Mouse (Mus musculus): ENCODE data around the gene Rhbdd3. TPM values are rescaled to one million over a fixed set of nuclear protein-coding genes. Genes with fewer than 3 reads are reported as not detected.
A peak's percentile ranks its signal among the peaks of the same experiment; 100 is the strongest.

Rhbdd3 gene
- polyA plus RNA-seq, 1 experiment from 2014 or later, result 31.6 TPM

- Histone ChIP-seq H3K4me2 (replicated peaks) (no peak overlapping the region), H3K9me3 (no peaks in the 10 kb centered on the region), H3K4me1 (peaks cover 71% of the 10 kb centered on the region), H3K4me3 (no peak overlapping the region), H3K27me3 (peaks cover 80% of the 10 kb centered on the region), H3K27ac (replicated peaks) (no peak overlapping the region), H3K36me3 (no peaks in the 10 kb centered on the region), H3K9ac (replicated peaks) (no peak overlapping the region)
- ATAC-seq (replicated peaks), result no peak
- WGBS, result 8% methylated on average over 27 of the region's 27 CpGs
Measured at GRCm38 (mm10) chr11:5059704-5060156, 39.0 kb upstream of the Rhbdd3 start.

GRCm38 (mm10) chr11:5060756-5061412 is 37.8 kb upstream of the Rhbdd3 start:
- peaks cover 76% of the 10 kb centered on the region for H3K27me3 ChIP-seq
- H3K4me1 ChIP-seq, result peaks cover 71% of the 10 kb centered on the region
- no peak overlapping the region for H3K27ac ChIP-seq (replicated peaks)
- H3K9ac ChIP-seq (replicated peaks), result no peak overlapping the region
- peak overlapping the region; percentile 71 for H3K4me2 ChIP-seq (replicated peaks)
- no peaks in the 10 kb centered on the region for H3K36me3 ChIP-seq
- no peak for ATAC-seq (replicated peaks)
- no peaks in the 10 kb centered on the region for H3K9me3 ChIP-seq
- WGBS, result 52% methylated on average over 28 of the region's 28 CpGs
- peak overlapping the region; percentile 36; the same call in 1 of the 2 replicates for H3K4me3 ChIP-seq

GRCm38 (mm10) chr11:5061413-5062139 is 37.1 kb upstream of the Rhbdd3 start:
- no peaks in the 10 kb centered on the region for H3K36me3 ChIP-seq
- peaks cover 65% of the 10 kb centered on the region for H3K4me1 ChIP-seq
- H3K9me3 ChIP-seq, result no peaks in the 10 kb centered on the region
- peaks cover 70% of the 10 kb centered on the region for H3K27me3 ChIP-seq
- peak overlapping the region; percentile 2; the same call in 1 of the 2 replicates for H3K9ac ChIP-seq (replicated peaks)
- WGBS, result 2% methylated on average over 61 of the region's 62 CpGs
- peak overlapping the region; percentile 71 for H3K4me2 ChIP-seq (replicated peaks)
- 0 out of 2 replicates have a peak, but pooled peaks have one; percentile 14 for ATAC-seq (replicated peaks)
- peak overlapping the region; percentile 36 for H3K4me3 ChIP-seq
- H3K27ac ChIP-seq (replicated peaks), result no peak overlapping the region

GRCm38 (mm10) chr11:5062326-5062725 is 36.4 kb upstream of the Rhbdd3 start:
- Histone ChIP-seq H3K4me3 (peak overlapping the region; percentile 36), H3K36me3 (no peaks in the 10 kb centered on the region), H3K4me1 (peaks cover 59% of the 10 kb centered on the region), H3K27me3 (peaks cover 62% of the 10 kb centered on the region), H3K4me2 (replicated peaks) (peak overlapping the region; percentile 71), H3K9ac (replicated peaks) (0 out of 2 replicates have a peak overlapping the region, but pooled peaks have one; percentile 2), H3K9me3 (no peaks in the 10 kb centered on the region), H3K27ac (replicated peaks) (no peak overlapping the region)
- no peak for ATAC-seq (replicated peaks)
- 16% methylated on average over 13 of the region's 13 CpGs for WGBS

- H3K27ac ChIP-seq (replicated peaks), result no peak overlapping the region
- no peak for ATAC-seq (replicated peaks)
- H3K9me3 ChIP-seq, result no peaks in the 10 kb centered on the region
- H3K4me1 ChIP-seq, result peaks cover 53% of the 10 kb centered on the region
- peaks cover 1% of the 10 kb centered on the region for H3K36me3 ChIP-seq
- no peak overlapping the region for H3K4me3 ChIP-seq
- peaks cover 56% of the 10 kb centered on the region for H3K27me3 ChIP-seq
- peak overlapping the region; percentile 87; the same call in 1 of the 2 replicates for H3K4me2 ChIP-seq (replicated peaks)
- 63% methylated on average over 13 of the region's 13 CpGs for WGBS
- no peak overlapping the region for H3K9ac ChIP-seq (replicated peaks)
Measured at GRCm38 (mm10) chr11:5062860-5063505, 35.7 kb upstream of the Rhbdd3 start.

- H3K36me3 ChIP-seq, result peaks cover 9% of the 10 kb centered on the region
- H3K9me3 ChIP-seq, result no peaks in the 10 kb centered on the region
- peaks cover 50% of the 10 kb centered on the region for H3K27me3 ChIP-seq
- WGBS, result 57% methylated on average over 31 of the region's 31 CpGs
- peak overlapping the region; percentile 60 for H3K4me3 ChIP-seq
- H3K27ac ChIP-seq (replicated peaks), result no peak overlapping the region
- ATAC-seq (replicated peaks), result no peak
- H3K9ac ChIP-seq (replicated peaks), result no peak overlapping the region
- peaks cover 49% of the 10 kb centered on the region for H3K4me1 ChIP-seq
- peak overlapping the region; percentile 87 for H3K4me2 ChIP-seq (replicated peaks)
Measured at GRCm38 (mm10) chr11:5063561-5064281, 35.0 kb upstream of the Rhbdd3 start.

- WGBS, result 12% methylated on average over 38 of the region's 38 CpGs
- Histone ChIP-seq H3K9ac (replicated peaks) (peak overlapping the region; percentile 55), H3K4me2 (replicated peaks) (peak overlapping the region; percentile 87), H3K27me3 (peaks cover 43% of the 10 kb centered on the region), H3K4me1 (peaks cover 44% of the 10 kb centered on the region), H3K36me3 (peaks cover 16% of the 10 kb centered on the region), H3K4me3 (peak overlapping the region; percentile 60), H3K9me3 (no peaks in the 10 kb centered on the region), H3K27ac (replicated peaks) (no peak overlapping the region)
- ATAC-seq (replicated peaks), result peak; percentile 23
Measured at GRCm38 (mm10) chr11:5064282-5065055, 34.3 kb upstream of the Rhbdd3 start.

- Histone ChIP-seq H3K9me3 (no peaks in the 10 kb centered on the region), H3K27ac (replicated peaks) (peak within 1 kb of the TSS; percentile 3; the same call in 1 of the 2 replicates), H3K4me2 (replicated peaks) (peak within 1 kb of the TSS; percentile 87), H3K9ac (replicated peaks) (peak within 1 kb of the TSS; percentile 55), H3K36me3 (peaks cover 21% of the 10 kb centered on the region), H3K4me1 (peaks cover 40% of the 10 kb centered on the region), H3K4me3 (peak within 1 kb of the TSS; percentile 60), H3K27me3 (peaks cover 35% of the 10 kb centered on the region)
- ATAC-seq (replicated peaks), result peak; percentile 86
- under 1% methylated on average over 50 of the region's 50 CpGs for WGBS
Measured at GRCm38 (mm10) chr11:5065056-5065821, 33.5 kb upstream of the Rhbdd3 start, which contains the start of gene Gas2l1. Gene Gas2l1, minus strand, starts transcription at chr11:5065327.

- peaks cover 17% of the 10 kb centered on the region; the same call in 1 of the 2 replicates for H3K27me3 ChIP-seq
- no peak overlapping the region for H3K9ac ChIP-seq (replicated peaks)
- H3K9me3 ChIP-seq, result no peaks in the 10 kb centered on the region
- no peak overlapping the region for H3K4me3 ChIP-seq
- H3K36me3 ChIP-seq, result peaks cover 40% of the 10 kb centered on the region
- no peak overlapping the region for H3K4me2 ChIP-seq (replicated peaks)
- H3K27ac ChIP-seq (replicated peaks), result no peak overlapping the region
- no peak for ATAC-seq (replicated peaks)
- peaks cover 27% of the 10 kb centered on the region for H3K4me1 ChIP-seq
Measured at GRCm38 (mm10) chr11:5067063-5067462, 31.7 kb upstream of the Rhbdd3 start.

GRCm38 (mm10) chr11:5068126-5068971 is 30.4 kb upstream of the Rhbdd3 start:
- Histone ChIP-seq H3K27me3 (peaks cover 4% of the 10 kb centered on the region; the same call in 1 of the 2 replicates), H3K27ac (replicated peaks) (no peak overlapping the region), H3K4me3 (no peak overlapping the region), H3K4me2 (replicated peaks) (no peak overlapping the region), H3K4me1 (peaks cover 15% of the 10 kb centered on the region), H3K36me3 (peaks cover 53% of the 10 kb centered on the region), H3K9me3 (no peaks in the 10 kb centered on the region), H3K9ac (replicated peaks) (no peak overlapping the region)
- 84% methylated on average over 9 of the region's 9 CpGs for WGBS
- ATAC-seq (replicated peaks), result no peak

All from forebrain, embryonic 15.5 days (tissue).